18 mouse cellular contexts compared by ENCODE assay signal in genomic region chr11:84711886-84712285, GRCm38 (mm10).
"Had no signal": no experiment of that assay in that cellular context is flagged by ENCODE, and none has a peak within 500 bp of the region (broad histone marks: within the 10 kb centered on the region; RNA-seq: fewer than 3 reads in every experiment).

No protein-coding gene starts in this region.

- H3K4me2 ChIP-seq: liver, embryonic 11.5 days; liver, embryonic 13.5 days; liver, embryonic 15.5 days; lung, embryonic 15.5 days; neural tube, embryonic 12.5 days; stomach, embryonic 15.5 days had no signal

- H3K4me1 ChIP-seq: liver, embryonic 15.5 days had no signal

- H3K9me3 ChIP-seq: liver, embryonic 13.5 days; liver, embryonic 15.5 days; lung, embryonic 15.5 days; megakaryocyte, embryonic 14.5 days; neural tube, embryonic 12.5 days; stomach, embryonic 15.5 days had no signal

- H3K9ac ChIP-seq: liver, embryonic 13.5 days; liver, embryonic 15.5 days; liver, postnatal 0 days; lung, embryonic 15.5 days; neural tube, embryonic 12.5 days; stomach, embryonic 15.5 days had no signal

- ATAC-seq: liver, postnatal 0 days; lung, postnatal 0 days had no signal

- H3K4me3 ChIP-seq: liver, embryonic 13.5 days; liver, embryonic 15.5 days; lung, embryonic 15.5 days; megakaryocyte, embryonic 14.5 days; neural tube, embryonic 12.5 days; stomach, embryonic 15.5 days had no signal

- H3K36me3 ChIP-seq: liver, embryonic 13.5 days; liver, embryonic 15.5 days; lung, embryonic 15.5 days; neural tube, embryonic 12.5 days; stomach, embryonic 15.5 days had no signal

- H3K27ac ChIP-seq: liver, embryonic 13.5 days; liver, embryonic 15.5 days; lung, embryonic 15.5 days; macrophage; neural tube, embryonic 12.5 days; stomach, embryonic 15.5 days; stomach, postnatal 0 days had no signal

- DNase-seq: liver, embryonic 13.5 days; liver, postnatal 0 days; lung, adult 2 months; lung, postnatal 14 days; lung, postnatal 36 days; right cerebral cortex, postnatal 14 days; thymus, adult 2 months; thymus, postnatal 25 days; thymus, postnatal 4 days had no signal
